Mouse (Mus musculus) heart, postnatal 0 days (tissue): ENCODE results near the gene March10.

Experiments
- CTCF ChIP-seq: IDR thresholded peaks from 2 replicates; pipeline ENCODE4 v1.5.1; 2016; ENCODE audit warnings: antibody characterized with exemption, control low read depth, low read depth
- EP300 ChIP-seq: IDR thresholded peaks from 2 replicates; pipeline ENCODE4 v1.6.1; 2016; ENCODE audit warnings: antibody characterized with exemption, low read depth

DNA sequence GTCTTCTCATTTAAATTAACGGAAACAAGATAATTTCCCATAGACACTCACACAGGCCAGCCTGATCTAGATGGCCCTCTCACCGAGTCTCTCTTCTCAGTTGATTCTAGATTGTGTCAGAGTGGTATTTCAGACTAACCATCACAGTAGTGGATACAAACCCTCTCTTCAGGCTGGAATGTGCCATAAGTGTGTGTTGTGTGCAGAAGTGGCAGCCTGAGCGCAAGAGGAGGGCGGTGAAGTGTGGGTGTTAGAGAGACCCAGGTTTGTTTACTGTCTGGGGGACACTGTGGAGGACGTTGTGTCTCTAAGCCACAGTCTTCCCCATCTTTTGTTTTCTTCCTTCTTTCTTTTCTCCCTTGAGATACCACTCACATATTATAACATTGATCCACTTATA is 133.0 kb downstream of the March10 start:
- TF ChIP-seq EP300 (no peak), CTCF (no peak)
